Mouse (Mus musculus) ES-E14 (cell line): Measurements from ENCODE around the gene Gpn2. TPM values are rescaled to one million over a fixed set of nuclear protein-coding genes. Genes with fewer than 3 reads are reported as not detected.

Experiments used
- DNase-seq: peaks from one replicate; pipeline ENCODE4 v3.0.0-alpha.2; 2013; ENCODE audit warnings: low read depth, low spot score
- H3K27ac ChIP-seq: 2 replicates; pipeline ENCODE4 v1.5.1; 2012; ENCODE audit warnings: low read depth, mild to moderate bottlenecking, low read length, moderate library complexity, mixed read lengths; ENCODE audit not compliant: poor library complexity, insufficient read depth, severe bottlenecking
- H3K36me3 ChIP-seq: 2 replicates; pipeline ENCODE4 v1.6.1; 2012; ENCODE audit warnings: mild to moderate bottlenecking, low read length, moderate library complexity, mixed read lengths; ENCODE audit not compliant: control insufficient read depth, poor library complexity, insufficient read depth, severe bottlenecking
- H3K4me1 ChIP-seq, 2 experiments: fragments of 150-350 bp in 1 of 2; sonication (generic) in 1 of 2; 2 replicates each; pipeline ENCODE4 v1.6.1; 2012; ENCODE audit warnings: low read length in 2 of 2, mild to moderate bottlenecking in 1 of 2, mixed read lengths in 1 of 2; ENCODE audit not compliant: control insufficient read depth in 2 of 2, insufficient read depth in 2 of 2, poor library complexity in 1 of 2
- H3K4me3 ChIP-seq, 2 experiments: fragments of 150-350 bp in 1 of 2; sonication (generic) in 1 of 2; 2 replicates each; pipeline ENCODE4 v1.5.1; 2012; ENCODE audit warnings: low read length in 2 of 2, low read depth in 1 of 2, mild to moderate bottlenecking in 1 of 2, mixed read lengths in 1 of 2; ENCODE audit not compliant: insufficient read depth in 1 of 2, poor library complexity in 1 of 2, severe bottlenecking in 1 of 2
- H3K9ac ChIP-seq: 2 replicates; pipeline ENCODE4 v1.6.1; 2012; ENCODE audit warnings: low read depth, mild to moderate bottlenecking, low read length, mixed read lengths; ENCODE audit not compliant: poor library complexity, insufficient read depth, severe bottlenecking
- H3K9me3 ChIP-seq: fragments of 150-350 bp; sonication (generic); 2 replicates; pipeline ENCODE4 v1.6.1; 2012; ENCODE audit warnings: low read depth, mild to moderate bottlenecking, low read length; ENCODE audit not compliant: control insufficient read depth, insufficient read depth
- CHD2 ChIP-seq: IDR thresholded peaks from 2 replicates; pipeline ENCODE4 v1.6.1; 2014; ENCODE audit warnings: mild to moderate bottlenecking, low read depth, low read length, inconsistent platforms
- HCFC1 ChIP-seq: IDR thresholded peaks from 2 replicates; pipeline ENCODE4 v1.6.1; 2012; ENCODE audit warnings: low read length, inconsistent platforms, borderline replicate concordance; ENCODE audit not compliant: insufficient read depth
- MAFK ChIP-seq: IDR thresholded peaks from 2 replicates; pipeline ENCODE4 v1.6.1; 2014; ENCODE audit warnings: mild to moderate bottlenecking, low read depth, low read length, inconsistent platforms; ENCODE audit not compliant: insufficient read depth
- ZC3H11A ChIP-seq: IDR thresholded peaks from 2 replicates; pipeline ENCODE4 v1.6.1; 2012; ENCODE audit warnings: low read depth, mild to moderate bottlenecking, inconsistent platforms, low read length, borderline replicate concordance
- ZNF384 ChIP-seq: IDR thresholded peaks from 2 replicates; pipeline ENCODE4 v1.6.1; 2012; ENCODE audit warnings: low read depth, low read length, inconsistent platforms
- in situ Hi-C, 2 experiments: fragments of 600-800 bp; cut with MboI; formaldehyde crosslinking; loops; one replicate each; pipeline ENCODE4 v1.15.1; 2025; ENCODE audit warnings: low sequenced_read_pairs in 2 of 2, inconsistent platforms in 1 of 2; ENCODE audit not compliant: unreplicated experiment in 2 of 2
- total RNA-seq: library from RNA; depleted of rRNA; stranded (reverse); fragments of 300-350 nt; gene quantifications from 2 replicates; pipeline ENCODE4 v1.2.3, GENCODE M21; 2012

Gpn2 gene
- total RNA-seq, 1 experiment = 39.5 TPM

DNA sequence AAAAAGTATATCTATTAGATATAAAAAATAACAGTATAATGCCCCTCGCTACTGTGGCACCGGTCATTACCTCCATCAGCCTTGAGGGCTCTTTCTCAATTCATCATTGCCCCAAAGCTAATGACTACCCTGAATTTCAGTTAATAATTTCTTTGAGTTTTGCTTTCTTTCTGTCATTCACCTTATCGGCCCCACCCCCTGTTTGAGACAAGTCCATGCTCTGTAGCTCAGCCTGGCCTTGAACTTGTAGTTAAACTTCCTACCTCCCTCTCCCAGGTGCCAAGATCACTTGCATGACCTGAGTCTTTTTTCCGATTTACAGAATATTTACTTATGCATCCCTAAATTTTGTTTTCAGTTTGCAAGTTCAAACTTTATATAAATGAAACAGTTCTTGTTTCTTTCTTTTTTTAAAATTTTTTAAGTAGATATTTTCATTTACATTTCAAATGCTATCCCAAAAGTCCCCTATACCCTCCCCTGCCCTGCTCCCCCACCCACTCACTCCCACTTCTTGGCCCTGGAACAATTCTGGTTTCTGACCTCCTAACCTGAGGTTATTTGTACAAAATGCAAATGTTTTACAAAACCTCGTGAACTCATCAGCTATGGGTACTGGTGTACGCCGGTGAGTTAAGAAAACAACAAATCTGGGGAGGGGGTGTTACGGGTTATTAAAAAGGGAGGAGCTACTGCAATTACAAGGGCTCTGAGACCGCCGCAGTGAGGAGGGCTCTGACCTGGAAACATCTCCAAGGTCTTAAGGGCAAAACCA lies 14.7 kb upstream of the Gpn2 start:
- Histone ChIP-seq H3K27ac (peak overlapping the region; percentile 59; the same call in 1 of the 2 replicates), H3K9ac (peak overlapping the region; percentile 61; the same call in 1 of the 2 replicates), H3K36me3 (no peaks in the 10 kb centered on the region), H3K4me3 (peak overlapping the region; percentile 3 to 64; a peak in 3 of 4 replicates), H3K9me3 (no peaks in the 10 kb centered on the region), H3K4me1 (no peaks in the 10 kb centered on the region)
- no peak for DNase-seq
- TF ChIP-seq HCFC1 (no peak), MAFK (no peak)
- in situ Hi-C loops = no loop called here

DNA sequence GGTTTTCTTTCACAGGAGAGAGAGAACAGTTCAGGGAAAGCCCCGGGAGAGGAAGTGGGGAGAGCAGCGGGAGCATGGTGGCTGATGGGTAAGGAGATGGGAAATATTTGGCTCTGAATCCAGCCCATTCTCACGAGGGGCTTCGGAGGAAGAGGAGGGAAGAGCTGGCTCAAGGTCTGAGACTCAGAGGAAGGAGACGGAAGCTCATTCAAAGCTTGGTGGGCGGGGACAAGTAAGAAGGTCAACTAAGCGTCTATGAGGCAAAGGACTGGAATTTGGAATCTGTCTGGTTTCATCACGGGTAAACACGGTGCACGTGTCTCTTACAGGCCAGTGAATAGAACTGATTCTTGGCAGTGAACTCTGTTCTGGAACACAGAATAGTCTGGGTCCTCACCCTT lies 14.1 kb upstream of the Gpn2 start:
- no peaks in the 10 kb centered on the region for H3K36me3 ChIP-seq
- no peak for DNase-seq
- no peaks in the 10 kb centered on the region for H3K4me1 ChIP-seq
- peak overlapping the region; percentile 59; the same call in 1 of the 2 replicates for H3K27ac ChIP-seq
- peak overlapping the region; percentile 3 to 64; a peak in 3 of 4 replicates for H3K4me3 ChIP-seq
- H3K9ac ChIP-seq = peak overlapping the region; percentile 61; the same call in 1 of the 2 replicates
- in situ Hi-C loops = no loop called here
- no peaks in the 10 kb centered on the region for H3K9me3 ChIP-seq
- TF ChIP-seq ZC3H11A = no peak
- TF ChIP-seq HCFC1 = no peak
- no peak for TF ChIP-seq CHD2
- no peak for TF ChIP-seq ZNF384
- TF ChIP-seq MAFK = no peak

DNA sequence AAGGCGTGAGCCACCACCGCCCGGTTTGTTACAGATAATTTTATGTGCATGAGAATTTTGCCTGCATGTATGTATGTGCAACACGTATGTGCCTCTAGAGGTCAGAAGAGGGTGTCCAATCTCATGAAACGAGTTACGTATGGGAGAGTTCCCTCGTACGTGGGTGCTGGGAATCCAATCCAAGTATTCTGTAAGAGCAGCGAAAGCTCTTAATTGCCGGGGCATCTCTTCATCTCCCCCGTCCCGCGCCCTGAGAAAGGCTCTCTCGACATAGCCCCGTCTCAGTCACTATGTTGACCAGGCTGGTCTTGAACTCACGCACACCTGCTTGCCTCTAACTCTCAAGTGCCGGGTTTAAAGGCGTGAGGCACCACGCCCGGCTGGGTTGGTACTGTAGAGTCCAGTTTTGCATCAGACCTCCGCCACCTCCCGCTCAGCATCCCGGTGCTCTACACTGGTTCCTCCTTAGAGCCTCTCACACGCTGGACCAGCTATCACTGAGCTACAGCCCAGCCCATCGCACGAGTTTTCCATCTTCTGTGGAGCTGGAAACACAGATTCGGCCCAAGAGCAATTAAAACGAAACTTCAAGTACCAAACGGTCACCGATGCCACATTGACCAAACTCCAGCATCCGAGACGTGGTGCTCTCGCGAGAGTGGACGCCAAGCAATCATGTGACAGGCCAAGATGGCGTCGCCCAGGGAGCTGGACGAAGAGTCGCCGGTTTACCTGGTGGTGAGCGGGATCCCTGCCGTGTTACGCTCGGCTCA lies 9.9 kb upstream of the Gpn2 start, which contains the start of gene Gpatch3:
Gene Gpatch3 (plus strand): TSS at position 676 of the 773 bp plus-strand sequence.
- Histone ChIP-seq H3K9me3 (no peaks in the 10 kb centered on the region), H3K9ac (peak within 1 kb of the TSS; percentile 89), H3K27ac (peak within 1 kb of the TSS; percentile 35; the same call in 1 of the 2 replicates), H3K4me1 (0 out of 4 replicates have a peak, but pooled peaks cover 0 to 2% of the 10 kb centered on the region in 2 experiments), H3K36me3 (peaks cover 3% of the 10 kb centered on the region; the same call in 1 of the 2 replicates), H3K4me3 (peak within 1 kb of the TSS; percentile 75 to 85)
- in situ Hi-C loops = no loop called here
- peak; percentile 89 for TF ChIP-seq HCFC1
- peak; percentile 99 for TF ChIP-seq CHD2
- TF ChIP-seq MAFK = no peak
- peak; percentile 86 for DNase-seq

DNA sequence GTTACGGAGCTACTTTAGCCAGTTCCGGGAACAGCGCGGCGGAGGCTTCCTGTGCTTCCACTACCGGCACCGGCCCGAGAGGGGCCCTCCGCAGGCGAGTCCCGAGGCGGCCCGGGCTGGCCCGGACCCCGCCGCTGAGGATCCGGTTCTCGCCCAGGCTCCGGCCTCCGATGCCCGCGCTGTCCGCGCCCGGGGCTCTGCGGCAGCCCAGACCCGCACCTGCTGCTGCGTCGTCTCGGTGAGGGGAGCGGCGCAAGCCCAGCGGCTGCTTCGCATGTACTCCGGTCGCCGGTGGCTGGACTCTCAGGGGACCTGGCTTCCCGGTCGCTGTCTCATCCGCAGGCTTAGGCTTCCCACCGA lies 9.3 kb upstream of the Gpn2 start:
- DNase-seq = no peak
- H3K9ac ChIP-seq = peak overlapping the region; percentile 89
- H3K4me3 ChIP-seq = peak overlapping the region; percentile 75 to 85
- H3K9me3 ChIP-seq = no peaks in the 10 kb centered on the region
- in situ Hi-C loops = loop anchor here in 1 of 2 experiments (25.0 kb wide), 1 partner anchor 262 kb away; no protein-coding TSS in a partner anchor
- peaks cover 8% of the 10 kb centered on the region for H3K36me3 ChIP-seq
- H3K27ac ChIP-seq = no peak overlapping the region; the same call in 1 of the 2 replicates
- H3K4me1 ChIP-seq = 0 out of 4 replicates have a peak, but pooled peaks cover 0 to 2% of the 10 kb centered on the region in 2 experiments
- TF ChIP-seq ZC3H11A (no peak), CHD2 (no peak), ZNF384 (no peak), MAFK (no peak), HCFC1 (no peak)
